Comparison of ENCODE assay signal across 28 mouse cellular contexts in genomic region chr1:69537619-69538018, GRCm38 (mm10).
DNase-seq lines count a peak whose midpoint lies in the region; ATAC-seq and TF ChIP-seq lines count a peak whose summit lies in the region.
"Had no signal": no experiment of that assay in that cellular context is flagged by ENCODE, and none has a peak within 500 bp of the region (broad histone marks: within the 10 kb centered on the region; RNA-seq: fewer than 3 reads in every experiment).

No protein-coding gene starts in this region.

- no peak for TF ChIP-seq POLR2A in CH12.LX (IDR thresholded peaks at IDR 0.05; ENCODE audit: low read depth, low read length)

- no peak for ATAC-seq in midbrain, embryonic 13.5 days
- ATAC-seq: forebrain, embryonic 15.5 days; intestine, embryonic 16.5 days; Patski had no signal

- no peak for TF ChIP-seq CTCF in CH12.LX (conservative IDR thresholded peaks at IDR 0.05 in 1 of 2, IDR thresholded peaks at IDR 0.05 in 1 of 2; ENCODE audit: low read depth in 2 of 2, low read length in 2 of 2)

- no peaks in the 10 kb centered on the region for H3K36me3 ChIP-seq in CH12.LX (replicated peaks in 1 of 2; ENCODE audit: control insufficient read depth in 1 of 2, insufficient read depth in 1 of 2, low read length in 1 of 2)
- 0 out of 2 replicates have a peak, but pooled peaks cover 4% of the 10 kb centered on the region for H3K36me3 ChIP-seq in midbrain, embryonic 13.5 days
- H3K36me3 ChIP-seq: forebrain, embryonic 15.5 days; hindbrain, embryonic 12.5 days; hindbrain, embryonic 15.5 days had no signal

- TF ChIP-seq EP300 in CH12.LX (IDR thresholded peaks at IDR 0.05; ENCODE audit: low read length): no peak

- peaks cover 3 to 20% of the 10 kb centered on the region in 2 experiments; a peak in 3 of 4 replicates for H3K4me1 ChIP-seq in CH12.LX (ENCODE audit: control insufficient read depth in 1 of 2, insufficient read depth in 2 of 2)
- H3K4me1 ChIP-seq in midbrain, embryonic 13.5 days (replicated peaks): peaks cover 5% of the 10 kb centered on the region
- H3K4me1 ChIP-seq: embryonic facial prominence, embryonic 12.5 days; embryonic facial prominence, embryonic 15.5 days; heart, embryonic 10.5 days; heart, embryonic 13.5 days had no signal

- H3K4me2 ChIP-seq in CH12.LX (ENCODE audit: insufficient read depth, low read depth, poor library complexity, severe bottlenecking): no peak overlapping the region
- H3K4me2 ChIP-seq in midbrain, embryonic 13.5 days (replicated peaks): no peak overlapping the region
- H3K4me2 ChIP-seq: embryonic facial prominence, embryonic 12.5 days; embryonic facial prominence, embryonic 15.5 days; forebrain, embryonic 15.5 days; heart, embryonic 13.5 days; hindbrain, embryonic 12.5 days; hindbrain, embryonic 15.5 days had no signal

- no peak overlapping the region for H3K27ac ChIP-seq in CH12.LX (ENCODE audit: insufficient read depth, low read depth)
- H3K27ac ChIP-seq in midbrain, embryonic 13.5 days: no peak overlapping the region
- H3K27ac ChIP-seq: embryonic facial prominence, embryonic 12.5 days; embryonic facial prominence, embryonic 15.5 days; forebrain, embryonic 15.5 days; gastrocnemius, adult 2 months; heart, adult 2 months; heart, embryonic 10.5 days; heart, embryonic 13.5 days; hindbrain, embryonic 12.5 days; hindbrain, embryonic 15.5 days had no signal

- WGBS in midbrain, embryonic 13.5 days: 63% methylated on average over 3 of the region's 3 CpGs

- TF ChIP-seq RAD21 in CH12.LX (IDR thresholded peaks at IDR 0.05; ENCODE audit: low read depth, low read length): no peak

- H3K4me3 ChIP-seq in CH12.LX (replicated peaks in 1 of 3; ENCODE audit: low read depth in 2 of 3, low read length in 2 of 3, poor library complexity in 1 of 3): no peak overlapping the region
- H3K4me3 ChIP-seq in midbrain, embryonic 13.5 days (replicated peaks): no peak overlapping the region
- H3K4me3 ChIP-seq: embryonic facial prominence, embryonic 12.5 days; embryonic facial prominence, embryonic 15.5 days; forebrain, embryonic 15.5 days; gastrocnemius, adult 2 months; heart, adult 2 months; heart, embryonic 10.5 days; heart, embryonic 13.5 days; hindbrain, embryonic 12.5 days; hindbrain, embryonic 15.5 days had no signal

- no peaks in the 10 kb centered on the region for H3K27me3 ChIP-seq in CH12.LX (replicated peaks)
- H3K27me3 ChIP-seq in midbrain, embryonic 13.5 days: no peaks in the 10 kb centered on the region
- H3K27me3 ChIP-seq: embryonic facial prominence, embryonic 12.5 days; embryonic facial prominence, embryonic 15.5 days; forebrain, embryonic 15.5 days; heart, embryonic 13.5 days; hindbrain, embryonic 12.5 days; hindbrain, embryonic 15.5 days; Patski had no signal

- DNase-seq in CD4-positive helper T cell, adult 2 months (ENCODE audit: low read depth, low spot score): peak; percentile 68
- DNase-seq in CH12.LX (ENCODE audit: extremely low read depth): no peak
- DNase-seq in induced T-regulatory cell, adult 2 months (ENCODE audit: low read depth): peak; percentile 89
- DNase-seq in frontal cortex, postnatal 25 days (ENCODE audit: low spot score in 2 of 2): no peak
- DNase-seq in gastrocnemius, adult 8-10 months (ENCODE audit: low spot score in 2 of 2): no peak
- DNase-seq: adrenal gland, adult 2 months; adrenal gland, postnatal 14 days; cerebellum, adult 11 months; cerebellum, adult 2 months; cerebellum, adult 9-11 months; cerebellum, postnatal 25 days; gastrocnemius, adult 2 months; gastrocnemius, postnatal 25 days; heart, adult 2 months; heart, postnatal 14 days; heart, postnatal 4 days; kidney, adult 18-20 months had no signal

- H3K9me3 ChIP-seq in CH12.LX (replicated peaks; ENCODE audit: low read length): no peaks in the 10 kb centered on the region
- no peaks in the 10 kb centered on the region for H3K9me3 ChIP-seq in midbrain, embryonic 13.5 days
- H3K9me3 ChIP-seq: embryonic facial prominence, embryonic 12.5 days; embryonic facial prominence, embryonic 15.5 days; forebrain, embryonic 15.5 days; G1E; heart, embryonic 10.5 days; heart, embryonic 13.5 days; hindbrain, embryonic 12.5 days; hindbrain, embryonic 15.5 days had no signal

- in situ Hi-C loops in CH12.LX (cut with MboI; ENCODE audit: low pct_ligation_motif_present, low pct_unique_long_range_greater_than_20kb, low sequenced_read_pairs): no loop called here

- H3K9ac ChIP-seq in CH12.LX (ENCODE audit: insufficient read depth, low read depth): no peak overlapping the region
- no peak overlapping the region for H3K9ac ChIP-seq in midbrain, embryonic 13.5 days (replicated peaks)
- H3K9ac ChIP-seq: embryonic facial prominence, embryonic 12.5 days; embryonic facial prominence, embryonic 15.5 days; forebrain, embryonic 15.5 days; heart, embryonic 13.5 days; hindbrain, embryonic 12.5 days; hindbrain, embryonic 15.5 days had no signal

- no peaks in the 10 kb centered on the region for H3K79me2 ChIP-seq in CH12.LX (replicated peaks; ENCODE audit: control insufficient read depth, extremely low read depth, insufficient read depth, poor library complexity, severe bottlenecking)

- dilution Hi-C loops in CH12.LX (cut with MboI; ENCODE audit: extremely low pct_ligation_motif_present, extremely low pct_unique_long_range_greater_than_20kb, low sequenced_read_pairs): no loop called here

TF ChIP-seq in CH12.LX, 34 proteins besides CTCF, POLR2A, EP300 and RAD21:
- no peak for TF ChIP-seq RCOR1 (conservative IDR thresholded peaks at IDR 0.05; ENCODE audit: low read depth, low read length)
- peak; percentile 47; the same call in 1 of the 2 replicates for TF ChIP-seq MAFK (IDR thresholded peaks at IDR 0.05; ENCODE audit: insufficient replicate concordance, low read length)

Comparison
In these comparisons a context has a peak if more than half of its experiments do, and no peak if none do; other contexts are left out.
1. DNase-seq: peak in CD4-positive helper T cell, adult 2 months (single experiment) and induced T-regulatory cell, adult 2 months (single experiment); none in CH12.LX (single experiment), frontal cortex, postnatal 25 days (0 of 2) and gastrocnemius, adult 8-10 months (0 of 2).